Mouse (Mus musculus) kidney, embryonic 16.5 days (tissue): Measurements from ENCODE around the gene Olfr1279. TPM values are rescaled to one million over a fixed set of nuclear protein-coding genes. Genes with fewer than 3 reads are reported as not detected.

Experiments used
- polyA plus RNA-seq: library from polyadenylated mRNA; unstranded; fragments of >200 nt; fragmentation: Nextera tagmentation; extraction: Ambion mirVana; gene quantifications from 2 replicates; pipeline ENCODE4 v1.2.1, GENCODE M21; 2015

The Olfr1279 gene
- polyA plus RNA-seq, 1 experiment from 2014 or later: not detected

Other genes starting within 250 kb of the Olfr1279 start
- not detected in 2 replicates for gene Gm13941, start 194.7 kb upstream of the Olfr1279 start, polyA plus RNA-seq
- not detected in 2 replicates for gene Gm15130, start 147.7 kb upstream of the Olfr1279 start, polyA plus RNA-seq
- not detected in 2 replicates for gene 4930430A15Rik, start 71.0 kb upstream of the Olfr1279 start, polyA plus RNA-seq
- gene Olfr1275, start 65.3 kb upstream of the Olfr1279 start, polyA plus RNA-seq: not detected in 2 replicates
- not detected in 2 replicates for gene Olfr1276, start 46.1 kb upstream of the Olfr1279 start, polyA plus RNA-seq
- gene Olfr1277, start 26.5 kb upstream of the Olfr1279 start, polyA plus RNA-seq: not detected in 2 replicates
- not detected in 2 replicates for gene Olfr1278, start 10.5 kb upstream of the Olfr1279 start, polyA plus RNA-seq
- not detected in 2 replicates for gene Olfr1280, start 13.4 kb downstream of the Olfr1279 start, polyA plus RNA-seq
- not detected in 2 replicates for gene Olfr1281, start 25.9 kb downstream of the Olfr1279 start, polyA plus RNA-seq
- not detected in 2 replicates for gene Olfr1282, start 35.4 kb downstream of the Olfr1279 start, polyA plus RNA-seq
- gene Olfr1283, start 66.2 kb downstream of the Olfr1279 start, polyA plus RNA-seq: not detected in 2 replicates
- gene Olfr1284, start 74.9 kb downstream of the Olfr1279 start, polyA plus RNA-seq: not detected in 2 replicates
- not detected in 2 replicates for gene Olfr1286, start 122.5 kb downstream of the Olfr1279 start, polyA plus RNA-seq
- gene Olfr1287, start 148.5 kb downstream of the Olfr1279 start, polyA plus RNA-seq: not detected in 2 replicates
- not detected in 2 replicates for gene Olfr1288, start 173.5 kb downstream of the Olfr1279 start, polyA plus RNA-seq
- gene Olfr1289, start 180.2 kb downstream of the Olfr1279 start, polyA plus RNA-seq: not detected in 2 replicates
- gene Olfr1290, start 193.2 kb downstream of the Olfr1279 start, polyA plus RNA-seq: not detected in 2 replicates
- not detected in 2 replicates for gene Olfr1291-ps1, start 196.5 kb downstream of the Olfr1279 start, polyA plus RNA-seq
- not detected in 2 replicates for gene Olfr1293-ps, start 224.6 kb downstream of the Olfr1279 start, polyA plus RNA-seq
- gene Olfr1294, start 239.7 kb downstream of the Olfr1279 start, polyA plus RNA-seq: not detected in 2 replicates